Mouse (Mus musculus): ENCODE results near the gene Cenps. TPM values are rescaled to one million over a fixed set of nuclear protein-coding genes. Genes with fewer than 3 reads are reported as not detected.

Gene Cenps
- polyA plus RNA-seq (2021; fragmentation: Nextera tagmentation), result 8.8 and 11.1 TPM in 2 replicates
- long read RNA-seq, experiment 1, transcript Cenps-201 (5 exons, 1,110 nt), result major isoform, 8 of 9 reads
- long read RNA-seq, experiment 1, partial matches to known transcripts, result 0 of 9 reads
- long read RNA-seq, experiment 1, other reads (novel, unspliced or antisense), result 0 of 9 reads
- long read RNA-seq, experiment 2, transcript Cenps-201 (5 exons, 1,110 nt), result major isoform, 7 of 10 reads
- long read RNA-seq, experiment 2, partial matches to known transcripts, result 0 of 10 reads
- long read RNA-seq, experiment 2, other reads (novel, unspliced or antisense), result 1 of 10 reads

DNA sequence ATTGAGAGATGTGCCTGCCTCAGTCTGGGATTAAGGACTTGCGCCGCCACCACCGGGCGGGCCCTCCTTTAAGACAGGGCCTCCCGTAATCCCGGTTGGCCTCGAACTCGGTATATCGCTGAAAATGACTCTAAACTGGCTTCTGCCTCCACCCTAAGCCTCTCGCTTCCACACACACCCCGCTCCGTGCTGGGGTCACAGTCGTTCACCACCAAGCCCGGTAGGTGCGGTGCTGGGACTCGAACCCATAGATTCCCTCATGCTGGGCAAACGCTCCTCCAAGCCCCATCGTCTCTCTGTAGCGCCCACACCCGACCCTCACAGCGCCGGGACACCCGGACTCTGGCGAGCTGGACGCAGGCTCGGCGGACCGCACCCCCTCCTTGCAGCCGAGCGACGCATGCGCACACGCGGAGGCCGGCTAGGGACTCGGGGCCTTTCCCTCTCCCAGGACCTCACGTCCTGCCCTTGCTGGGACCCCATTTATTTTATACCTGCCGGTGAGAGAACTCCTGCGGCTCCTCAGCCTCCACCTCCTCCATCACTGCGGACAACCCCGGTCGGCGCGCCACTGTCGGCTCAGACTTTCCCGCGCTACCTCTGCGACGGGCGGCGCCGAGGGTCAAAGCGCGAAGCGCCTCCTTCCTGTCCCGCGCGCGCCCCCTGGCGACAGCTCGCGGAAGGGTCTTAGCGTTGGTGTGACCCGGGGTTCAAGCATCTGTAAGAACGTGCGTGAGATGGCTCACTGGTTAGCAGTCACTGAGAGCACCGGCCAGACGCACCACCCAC is at the start of gene Cenps:
Cenps (minus strand) TSS at position 648 of the 789 bp plus-strand sequence.

DNA sequence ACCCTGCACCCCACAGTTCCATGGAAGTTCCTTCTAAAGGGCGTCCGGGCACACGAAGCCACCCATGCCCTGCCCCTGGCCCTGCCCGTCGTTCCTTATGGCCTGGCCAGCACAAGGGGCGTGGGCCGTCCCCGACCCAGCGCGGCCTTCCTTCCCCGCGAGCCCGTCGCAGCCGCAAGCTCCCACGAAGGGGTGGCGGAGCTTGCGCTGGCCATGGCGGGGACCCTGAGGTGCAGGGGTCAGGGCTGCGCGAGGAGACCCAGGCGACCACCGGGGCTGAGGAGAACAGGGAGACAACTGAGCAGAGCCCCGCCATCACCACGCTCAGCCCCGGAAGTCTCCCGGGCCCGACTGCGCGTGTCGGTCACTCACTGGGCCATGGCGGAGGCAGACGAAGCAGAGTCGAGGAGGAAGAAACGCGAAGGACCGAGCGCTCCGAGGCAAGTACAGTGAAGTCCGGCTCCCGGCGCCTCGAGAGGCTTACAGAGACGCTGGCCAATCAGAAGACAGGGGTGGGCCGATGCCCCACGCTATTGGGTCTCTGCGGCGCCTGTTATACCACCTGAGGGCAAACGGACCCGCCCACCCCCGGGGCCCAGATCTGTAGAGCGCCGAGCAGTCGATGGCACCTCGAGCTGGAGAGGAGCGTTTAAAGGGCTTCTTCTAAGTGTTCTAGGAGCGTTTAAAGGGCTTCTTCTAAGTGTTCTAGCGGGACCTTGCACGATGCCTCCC is 29.0 kb upstream of the Cenps start, which contains the start of gene Pgd:
Pgd (minus strand) TSS at position 557 of the 732 bp plus-strand sequence.

DNA sequence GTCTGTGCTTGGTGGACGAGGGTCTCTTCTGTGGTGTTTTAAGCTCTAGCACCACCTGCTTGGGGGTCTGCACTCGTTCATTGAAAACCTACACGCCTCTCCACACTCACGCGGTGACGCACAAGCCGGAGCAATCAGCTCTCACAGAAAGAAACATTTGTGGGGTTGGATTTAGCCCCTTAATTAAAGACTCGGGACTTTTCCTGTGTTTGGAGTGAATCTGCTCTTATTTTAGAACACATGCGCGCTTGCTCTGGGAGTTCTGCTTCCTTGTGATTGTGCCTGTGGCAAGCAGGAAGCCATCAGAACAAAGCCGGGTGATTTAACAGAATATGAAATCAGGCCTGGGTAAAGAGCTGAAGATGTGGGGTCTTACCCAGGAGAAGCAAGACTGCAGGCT is 10.8 kb downstream of the Cenps start, which contains the start of gene Cort:
Cort (minus strand) TSS at position 101 of the 400 bp plus-strand sequence.

DNA sequence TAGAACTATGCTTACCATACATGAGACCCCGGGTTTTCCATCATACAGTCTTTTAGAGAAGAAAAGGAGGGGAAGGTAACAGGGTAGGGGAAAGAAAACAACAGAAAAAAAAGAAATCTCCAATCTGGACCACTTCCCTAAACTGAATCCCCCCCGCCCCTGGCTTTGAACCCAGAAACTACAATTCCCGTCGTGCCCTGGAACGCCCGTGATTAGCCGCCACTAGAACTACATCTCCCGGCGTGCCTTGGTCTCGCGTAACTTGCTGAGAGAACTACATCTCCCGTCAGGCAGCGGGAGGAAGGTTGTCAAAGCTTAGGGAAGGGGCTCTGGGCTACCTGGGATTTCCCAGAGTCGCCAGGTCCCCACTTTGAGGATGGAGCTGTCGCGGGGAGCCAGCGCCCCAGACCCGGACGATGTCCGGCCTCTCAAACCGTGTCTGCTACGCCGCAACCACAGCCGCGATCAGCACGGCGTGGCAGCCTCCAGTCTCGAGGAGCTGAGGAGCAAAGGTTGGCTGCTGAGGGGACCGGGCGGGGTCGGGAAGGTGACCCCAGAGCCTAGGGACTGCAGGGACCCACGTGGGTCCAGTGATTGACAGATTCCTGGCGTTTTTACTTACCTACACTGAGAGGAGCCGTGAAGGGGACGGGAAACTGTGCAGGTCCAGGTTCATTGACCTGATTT is 33.4 kb downstream of the Cenps start, which contains the start of gene Dffa:
Dffa (plus strand) TSS at position 272 of the 687 bp plus-strand sequence.

DNA sequence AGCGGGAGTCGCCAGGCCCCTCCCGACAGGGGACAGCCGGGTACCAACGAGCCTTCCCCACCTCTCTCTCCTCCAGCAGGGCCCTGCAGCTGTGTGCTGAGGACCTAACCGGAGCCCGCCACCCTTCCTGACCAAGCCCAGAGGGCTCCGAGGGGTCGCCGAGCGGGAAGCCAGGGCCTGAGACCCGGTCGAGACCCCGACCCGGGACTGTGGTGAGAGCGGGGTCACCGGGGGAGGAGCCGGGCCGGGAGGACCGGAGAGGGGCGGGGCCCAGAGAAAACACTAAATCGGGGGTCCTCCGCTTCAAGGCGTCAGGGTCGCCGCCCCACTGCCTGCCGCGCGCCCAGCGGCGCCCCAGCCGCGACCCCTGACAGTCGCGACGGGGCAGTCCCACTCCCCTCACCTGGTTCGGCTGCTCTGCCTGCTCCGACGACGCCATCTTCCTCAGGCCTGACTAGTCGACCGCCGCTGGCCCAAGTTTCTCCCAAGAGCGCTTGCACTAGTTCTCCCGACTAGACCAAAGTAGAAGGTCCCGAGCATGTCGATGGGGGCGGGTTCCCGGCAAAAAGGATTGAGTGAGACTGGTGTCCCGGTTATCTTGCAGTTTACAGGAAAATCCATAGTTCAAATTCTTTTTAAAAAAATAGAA is 37.9 kb downstream of the Cenps start, which contains the start of gene Pex14:
Pex14 (minus strand) TSS at position 508 of the 649 bp plus-strand sequence.

Other genes with a start within 250 kb of the Cenps start
- 55.5 and 57.8 TPM in 2 replicates for gene Pex14, start 37.8 kb downstream of the Cenps start, polyA plus RNA-seq (2021; fragmentation: Nextera tagmentation)
- 11.7 and 16.7 TPM in 2 replicates for gene Dffa, start 33.5 kb downstream of the Cenps start, polyA plus RNA-seq (2021; fragmentation: Nextera tagmentation)
- gene Cort, start 10.9 kb downstream of the Cenps start, polyA plus RNA-seq (2021; fragmentation: Nextera tagmentation), result 29.8 and 33.1 TPM in 2 replicates
- gene Pgd, start 29.1 kb upstream of the Cenps start, polyA plus RNA-seq (2021; fragmentation: Nextera tagmentation), result 15.5 and 20.8 TPM in 2 replicates
- 51.0 and 56.0 TPM in 2 replicates for gene Kif1b, start 170.1 kb upstream of the Cenps start, polyA plus RNA-seq (2021; fragmentation: Nextera tagmentation)

Data from left cerebral cortex, adult 6 months (tissue).